Mouse (Mus musculus): ENCODE data around the gene Uri1.

DNA sequence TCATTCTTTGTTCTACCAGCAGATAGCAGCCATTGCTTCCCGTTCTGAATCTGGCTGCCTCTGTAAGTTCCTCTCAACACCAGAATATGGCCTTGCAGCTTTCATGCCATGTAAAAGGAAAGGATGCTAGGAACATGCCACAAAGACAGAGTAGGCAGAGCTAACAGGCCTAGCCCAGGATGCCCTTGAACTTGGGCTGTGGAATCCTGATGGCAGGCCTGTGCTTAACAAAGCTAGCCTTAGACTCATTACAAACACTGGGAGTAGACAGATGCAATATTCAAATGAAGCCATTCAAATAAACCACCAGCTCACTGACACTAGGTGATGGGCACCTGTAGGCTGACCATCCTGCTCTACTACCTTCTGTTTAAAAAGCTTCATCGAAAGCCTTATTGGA is 30.5 kb downstream of the Uri1 start:
- TF ChIP-seq POLR2A (IDR thresholded peaks at IDR 0.05; ENCODE audit: borderline replicate concordance, control insufficient read depth, low read depth, low read length) (no peak), CTCF (IDR thresholded peaks at IDR 0.05; ENCODE audit: control insufficient read depth, insufficient read depth, low read length) (no peak)
